Mouse (Mus musculus) liver, embryonic 13.5 days (tissue): ENCODE measurements around the gene Lrrc25. TPM values are rescaled to one million over a fixed set of nuclear protein-coding genes. Genes with fewer than 3 reads are reported as not detected.

ENCODE experiments used
- ATAC-seq: fragments of 200-750 bp; cut with Nextera tagmentation; 2 replicates; pipeline ENCODE4 v1.8.0; 2017; ENCODE audit warnings: low read depth, mild to moderate bottlenecking, moderate number of reproducible peaks, moderate library complexity
- DNase-seq: peaks from one replicate; pipeline ENCODE4 v3.0.0; 2022
- H3K27ac ChIP-seq: fragments of 300-500 bp; sonication (generic); 2 replicates; pipeline ENCODE4 v1.5.1; 2015; ENCODE audit warnings: moderate library complexity, mild to moderate bottlenecking, inconsistent platforms
- H3K27me3 ChIP-seq: fragments of 300-500 bp; sonication (generic); 2 replicates; pipeline ENCODE4 v1.6.1; 2015; ENCODE audit warnings: mild to moderate bottlenecking, inconsistent platforms
- H3K36me3 ChIP-seq: fragments of 300-500 bp; sonication (generic); 2 replicates; pipeline ENCODE4 v1.6.1; 2015; ENCODE audit warnings: mild to moderate bottlenecking, inconsistent platforms
- H3K4me1 ChIP-seq: fragments of 300-500 bp; sonication (generic); replicated peaks from 2 replicates; pipeline ENCODE4 v1.6.1; 2015; ENCODE audit warnings: inconsistent platforms
- H3K4me2 ChIP-seq: fragments of 300-500 bp; sonication (generic); 2 replicates; pipeline ENCODE4 v1.6.1; 2015; ENCODE audit warnings: inconsistent platforms, mild to moderate bottlenecking, moderate library complexity
- H3K4me3 ChIP-seq: fragments of 300-500 bp; sonication (generic); replicated peaks from 2 replicates; pipeline ENCODE4 v1.5.1; 2015; ENCODE audit warnings: mild to moderate bottlenecking, inconsistent platforms
- H3K9ac ChIP-seq: fragments of 300-500 bp; sonication (generic); 2 replicates; pipeline ENCODE4 v1.6.1; 2015; ENCODE audit warnings: mild to moderate bottlenecking, inconsistent platforms
- H3K9me3 ChIP-seq: fragments of 300-500 bp; sonication (generic); replicated peaks from 2 replicates; pipeline ENCODE4 v1.6.1; 2016; ENCODE audit warnings: inconsistent platforms
- WGBS: fragments of 180-500 bp; shearing (Covaris S2); methylation state at CpG from one replicate; pipeline ENCODE4 v1.1.7; 2015; ENCODE audit not compliant: insufficient replicate concordance; 5-methylcytosine and 5-hydroxymethylcytosine counted together
- polyA plus RNA-seq: library from polyadenylated mRNA; unstranded; fragments of >200 nt; fragmentation: Nextera tagmentation; extraction: Ambion mirVana; gene quantifications from 2 replicates; pipeline ENCODE4 v1.2.1, GENCODE M21; 2015

The Lrrc25 gene
- polyA plus RNA-seq, 1 experiment from 2014 or later: 5.4 TPM

DNA sequence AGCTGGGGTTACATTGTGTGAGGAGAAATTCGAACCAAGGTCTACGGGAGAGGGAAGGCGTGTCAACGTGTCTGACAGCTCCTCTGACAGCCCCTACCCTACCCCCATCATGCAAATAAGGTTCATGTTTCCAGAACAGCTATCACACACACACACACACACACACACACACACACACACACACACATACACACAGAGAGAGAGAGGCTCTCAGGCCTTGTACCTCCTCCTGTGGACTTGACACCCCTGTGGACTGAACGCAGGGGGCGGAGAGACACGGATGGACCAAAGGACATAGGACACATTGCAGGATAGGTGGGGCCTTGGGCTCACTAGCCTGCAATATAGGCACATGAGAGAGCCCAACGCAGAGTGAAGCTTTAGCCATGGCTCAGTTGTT lies 20.9 kb downstream of the Lrrc25 start:
- Histone ChIP-seq H3K4me3 (no peak overlapping the region), H3K9me3 (no peaks in the 10 kb centered on the region), H3K4me1 (peaks cover 66% of the 10 kb centered on the region), H3K36me3 (no peaks in the 10 kb centered on the region), H3K27ac (peak overlapping the region; percentile 63), H3K27me3 (no peaks in the 10 kb centered on the region), H3K4me2 (no peak overlapping the region), H3K9ac (0 out of 2 replicates have a peak overlapping the region, but pooled peaks have one; percentile 7)
- 60% methylated on average over 8 of the region's 8 CpGs for WGBS
- DNase-seq (no peak), ATAC-seq (peak; percentile 57)

DNA sequence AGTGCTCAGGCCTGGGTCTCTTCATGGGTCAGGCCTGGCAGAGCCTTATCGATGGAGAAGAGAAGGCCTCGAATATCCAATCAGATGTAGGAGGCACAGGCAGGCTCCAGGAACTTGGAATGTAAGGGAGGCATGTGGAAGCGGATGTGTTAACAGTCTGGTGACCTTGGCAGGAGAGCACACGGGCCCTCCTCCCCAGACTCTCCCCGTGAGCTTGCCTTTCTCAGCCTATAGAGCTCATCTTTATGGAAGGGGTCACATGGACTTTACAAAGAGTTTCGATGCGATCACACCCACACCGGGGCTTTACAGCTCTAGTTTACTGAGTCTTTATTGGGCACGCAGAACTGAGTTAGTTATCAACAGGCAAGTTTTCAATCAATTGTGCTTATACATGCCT lies 22.8 kb downstream of the Lrrc25 start:
- no peak overlapping the region for H3K9ac ChIP-seq
- no peak overlapping the region for H3K4me2 ChIP-seq
- H3K4me3 ChIP-seq: no peak overlapping the region
- H3K27me3 ChIP-seq: no peaks in the 10 kb centered on the region
- no peaks in the 10 kb centered on the region for H3K9me3 ChIP-seq
- ATAC-seq: no peak
- H3K27ac ChIP-seq: no peak overlapping the region
- no peaks in the 10 kb centered on the region for H3K36me3 ChIP-seq
- DNase-seq: no peak
- 69% methylated on average over 9 of the region's 9 CpGs for WGBS
- H3K4me1 ChIP-seq: peaks cover 55% of the 10 kb centered on the region

DNA sequence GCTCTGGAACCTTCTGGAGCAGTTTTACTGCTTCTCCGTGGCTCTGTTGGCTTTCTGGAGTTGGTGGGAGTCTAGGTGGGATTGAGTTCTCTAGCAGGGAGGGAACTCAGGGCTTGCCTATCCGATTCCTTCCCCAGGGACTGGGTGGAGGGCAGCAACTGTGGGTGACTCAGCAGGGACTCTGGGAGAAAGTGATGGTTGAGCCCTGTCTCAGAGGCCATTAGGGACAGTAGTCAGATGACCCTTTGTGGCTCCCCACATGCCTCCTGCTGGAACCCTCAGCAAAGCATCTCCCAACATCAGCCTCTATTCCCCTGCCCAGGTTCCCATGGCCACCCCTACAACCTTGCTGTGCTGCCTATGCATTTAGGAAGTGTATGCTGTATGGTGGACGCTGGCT lies 27.1 kb downstream of the Lrrc25 start:
- DNase-seq: no peak
- peaks cover 38% of the 10 kb centered on the region for H3K4me1 ChIP-seq
- no peak overlapping the region for H3K4me3 ChIP-seq
- no peak overlapping the region for H3K27ac ChIP-seq
- H3K4me2 ChIP-seq: no peak overlapping the region
- no peaks in the 10 kb centered on the region for H3K27me3 ChIP-seq
- 47% methylated on average over 3 of the region's 3 CpGs for WGBS
- ATAC-seq: no peak
- H3K36me3 ChIP-seq: no peaks in the 10 kb centered on the region
- H3K9me3 ChIP-seq: no peaks in the 10 kb centered on the region
- no peak overlapping the region for H3K9ac ChIP-seq

DNA sequence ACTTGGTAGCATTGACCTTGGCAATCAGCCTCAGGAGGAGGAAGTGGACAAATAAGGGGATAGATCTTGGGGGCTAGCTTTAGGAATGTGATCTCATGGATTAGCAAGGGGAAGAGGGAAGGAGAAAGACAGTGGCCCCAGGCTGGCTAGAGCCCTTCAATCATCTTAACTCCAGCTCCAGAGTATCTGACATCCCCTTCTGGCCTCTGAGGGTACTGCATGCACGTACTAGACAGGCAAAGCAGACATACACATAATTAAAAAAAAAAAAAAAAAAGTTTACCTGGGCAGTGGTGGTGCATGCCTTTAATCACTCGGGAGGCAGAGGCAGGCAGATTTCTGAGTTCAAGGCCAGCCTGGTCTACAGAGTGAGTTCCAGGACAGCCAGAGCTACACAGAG lies 28.1 kb downstream of the Lrrc25 start:
- H3K27ac ChIP-seq: no peak overlapping the region
- no peaks in the 10 kb centered on the region for H3K27me3 ChIP-seq
- 77% methylated on average over 2 of the region's 2 CpGs for WGBS
- no peak overlapping the region for H3K4me3 ChIP-seq
- ATAC-seq (no peak), DNase-seq (no peak)
- H3K4me1 ChIP-seq: peaks cover 36% of the 10 kb centered on the region
- no peak overlapping the region for H3K4me2 ChIP-seq
- H3K9me3 ChIP-seq: no peaks in the 10 kb centered on the region
- peaks cover 3% of the 10 kb centered on the region; the same call in 1 of the 2 replicates for H3K36me3 ChIP-seq
- H3K9ac ChIP-seq: no peak overlapping the region

DNA sequence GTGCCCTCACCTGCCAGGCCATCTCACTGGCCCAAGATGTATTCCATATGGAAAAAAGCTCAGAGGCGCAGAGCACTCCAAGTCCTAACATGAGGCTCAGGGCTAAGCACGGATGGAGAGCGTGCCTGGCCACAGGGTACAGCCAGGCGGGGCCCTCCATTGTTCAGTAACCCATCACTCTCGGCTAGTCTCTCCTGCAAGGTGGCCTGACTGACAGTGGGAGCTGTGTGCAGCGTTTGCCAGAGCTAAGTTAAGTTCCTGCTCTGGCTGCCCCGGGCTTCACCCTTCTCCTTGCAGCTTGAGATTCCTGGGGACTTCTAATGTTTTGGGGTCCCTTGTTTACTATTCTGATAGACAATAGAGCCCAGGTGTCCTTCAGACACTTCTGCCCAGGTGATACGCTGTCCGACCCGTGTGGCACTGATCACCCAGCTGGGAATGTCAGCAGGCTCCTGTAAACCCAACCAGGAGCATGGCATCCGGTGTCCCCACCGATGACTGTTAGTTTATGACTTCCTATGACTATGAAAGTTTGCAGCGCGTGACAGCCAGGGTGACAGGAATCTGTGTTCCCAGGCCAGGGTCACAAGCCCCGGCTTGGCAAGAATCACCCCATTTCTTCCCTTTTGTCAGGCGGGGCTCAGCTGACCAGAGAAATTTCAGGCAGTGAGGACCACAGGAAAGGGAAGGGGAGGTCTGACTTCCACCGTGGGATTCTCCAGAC lies 29.7 kb downstream of the Lrrc25 start:
- H3K27me3 ChIP-seq: no peaks in the 10 kb centered on the region
- WGBS: 61% methylated on average over 17 of the region's 17 CpGs
- H3K36me3 ChIP-seq: peaks cover 12% of the 10 kb centered on the region
- H3K9ac ChIP-seq: no peak overlapping the region
- no peak overlapping the region for H3K4me3 ChIP-seq
- DNase-seq: no peak
- H3K27ac ChIP-seq: no peak overlapping the region
- no peak overlapping the region for H3K4me2 ChIP-seq
- peaks cover 44% of the 10 kb centered on the region for H3K4me1 ChIP-seq
- no peaks in the 10 kb centered on the region for H3K9me3 ChIP-seq
- no peak for ATAC-seq

DNA sequence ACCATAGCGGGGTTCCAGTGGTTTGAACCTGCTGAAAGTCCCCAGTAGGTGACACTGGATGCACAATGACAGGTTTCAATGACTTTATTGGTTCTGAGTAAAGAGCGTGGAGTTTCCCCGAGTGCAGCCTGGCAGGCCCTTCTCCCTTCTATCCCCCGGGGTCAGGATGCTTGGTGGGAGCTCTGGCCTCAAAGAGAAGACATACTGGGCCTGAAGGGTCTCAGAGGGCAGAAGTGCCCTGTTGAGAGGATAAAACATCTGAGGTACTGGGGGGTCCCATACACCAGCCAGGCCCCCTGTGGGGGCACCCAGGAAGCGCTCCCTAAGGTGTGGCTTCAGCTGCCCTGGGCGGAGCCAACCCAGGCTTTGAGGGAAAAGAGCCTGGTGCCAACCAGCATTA lies 30.4 kb downstream of the Lrrc25 start:
- H3K4me2 ChIP-seq: no peak overlapping the region
- no peak for ATAC-seq
- H3K27me3 ChIP-seq: no peaks in the 10 kb centered on the region
- WGBS: 78% methylated on average over 6 of the region's 6 CpGs
- no peak overlapping the region for H3K4me3 ChIP-seq
- H3K4me1 ChIP-seq: peaks cover 44% of the 10 kb centered on the region
- no peak for DNase-seq
- peak overlapping the region; percentile 39; the same call in 1 of the 2 replicates for H3K27ac ChIP-seq
- no peaks in the 10 kb centered on the region for H3K9me3 ChIP-seq
- H3K9ac ChIP-seq: peak overlapping the region; percentile 36; the same call in 1 of the 2 replicates
- H3K36me3 ChIP-seq: peaks cover 16% of the 10 kb centered on the region

DNA sequence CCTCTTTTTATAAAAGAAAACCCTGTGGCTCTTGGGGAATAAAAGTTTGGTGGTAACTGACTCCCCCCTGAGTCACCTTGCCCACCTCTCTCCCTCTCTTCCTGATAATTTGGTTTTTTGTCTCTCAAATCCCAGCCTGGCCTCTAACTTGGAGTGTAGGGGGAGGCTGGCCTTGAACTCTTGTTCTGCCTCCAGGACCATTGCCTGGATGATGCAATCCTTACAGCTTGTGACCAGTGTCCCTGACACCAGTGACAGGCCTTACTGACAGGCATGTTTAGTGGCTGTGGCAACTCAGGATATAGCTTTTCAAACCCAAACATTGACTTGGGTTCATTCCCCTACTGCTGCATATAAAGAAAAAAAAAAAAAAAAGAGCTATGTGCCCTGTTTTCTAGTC lies 30.8 kb downstream of the Lrrc25 start:
- DNase-seq: no peak
- H3K4me1 ChIP-seq: peaks cover 44% of the 10 kb centered on the region

DNA sequence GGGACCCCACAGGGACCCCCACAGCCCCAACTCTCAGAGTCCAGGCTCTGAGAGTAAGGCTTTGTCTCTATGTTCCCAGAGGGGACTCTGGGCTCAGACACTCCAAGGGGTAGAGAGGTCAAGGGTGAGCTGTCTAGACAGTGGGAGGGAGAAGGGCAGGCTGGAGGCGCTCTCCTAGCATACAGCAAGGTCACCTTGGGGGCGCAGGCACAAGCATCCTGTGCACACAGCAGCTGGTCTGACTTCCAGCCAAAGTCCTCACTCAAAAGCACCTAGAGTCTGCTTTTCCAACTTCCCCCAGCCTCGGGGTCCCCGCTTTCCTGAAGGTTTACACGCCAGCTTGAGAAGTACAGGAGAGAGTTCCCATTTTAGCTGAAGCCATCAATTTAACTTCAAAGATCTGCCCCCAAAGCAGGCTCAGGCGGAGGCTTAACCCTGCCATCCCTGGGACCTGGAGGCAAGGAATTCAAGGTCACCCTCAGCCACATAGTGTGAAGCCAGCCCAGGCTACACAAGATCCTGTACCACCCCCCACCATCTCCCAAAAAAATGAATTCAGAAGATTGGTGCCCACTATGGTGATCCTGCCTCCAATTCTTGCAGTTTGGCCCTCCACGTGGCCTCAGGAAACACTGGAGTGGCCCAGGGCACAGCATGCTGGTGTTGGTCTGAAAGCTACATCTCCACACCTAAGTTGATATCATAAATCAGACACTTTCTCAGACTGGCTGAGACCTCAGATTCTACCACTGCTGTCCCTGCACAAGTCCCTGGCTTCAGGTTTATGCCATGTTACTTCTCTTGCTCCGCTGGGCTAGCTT lies 31.6 kb downstream of the Lrrc25 start:
- 68% methylated on average over 8 of the region's 8 CpGs for WGBS
- peak overlapping the region; percentile 64 for H3K27ac ChIP-seq
- H3K4me1 ChIP-seq: peaks cover 44% of the 10 kb centered on the region
- H3K36me3 ChIP-seq: peaks cover 27% of the 10 kb centered on the region
- H3K27me3 ChIP-seq: no peaks in the 10 kb centered on the region
- DNase-seq (no peak), ATAC-seq (0 out of 2 replicates have a peak, but pooled peaks have one; percentile 14)
- peak overlapping the region; percentile 51; the same call in 1 of the 2 replicates for H3K9ac ChIP-seq
- no peak overlapping the region for H3K4me2 ChIP-seq
- H3K4me3 ChIP-seq: no peak overlapping the region
- no peaks in the 10 kb centered on the region for H3K9me3 ChIP-seq

More for the DNA sequence above, 30.8 kb downstream of the Lrrc25 start:
- H3K27ac ChIP-seq: 0 out of 2 replicates have a peak overlapping the region, but pooled peaks have one; percentile 64
- no peaks in the 10 kb centered on the region for H3K9me3 ChIP-seq
- no peak overlapping the region for H3K4me3 ChIP-seq
- peaks cover 19% of the 10 kb centered on the region for H3K36me3 ChIP-seq
- peak overlapping the region; percentile 36; the same call in 1 of the 2 replicates for H3K9ac ChIP-seq
- no peak for ATAC-seq
- H3K4me2 ChIP-seq: no peak overlapping the region
- no peaks in the 10 kb centered on the region for H3K27me3 ChIP-seq

DNA sequence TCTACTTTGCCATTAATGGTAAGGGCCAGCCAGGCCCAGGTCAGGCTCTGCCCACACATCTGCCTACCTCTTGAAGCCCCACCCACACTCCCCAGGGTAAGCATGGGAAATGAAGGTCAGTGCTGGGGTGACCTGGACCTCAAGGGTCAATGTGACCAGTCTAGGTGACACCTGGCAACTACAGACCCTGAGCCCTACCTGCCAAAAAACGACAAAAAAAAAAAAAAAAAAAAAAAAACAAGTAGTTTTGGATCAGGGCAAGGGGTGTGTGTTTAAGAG lies 32.1 kb downstream of the Lrrc25 start:
- peak overlapping the region; percentile 64; the same call in 1 of the 2 replicates for H3K27ac ChIP-seq
- no peak overlapping the region for H3K4me3 ChIP-seq
- 0 out of 2 replicates have a peak overlapping the region, but pooled peaks have one; percentile 51 for H3K9ac ChIP-seq
- no peaks in the 10 kb centered on the region for H3K9me3 ChIP-seq
- DNase-seq (no peak), ATAC-seq (peak; percentile 47)
- no peak overlapping the region for H3K4me2 ChIP-seq
- H3K4me1 ChIP-seq: peaks cover 46% of the 10 kb centered on the region
- H3K27me3 ChIP-seq: no peaks in the 10 kb centered on the region
- 16% methylated on average over 1 of the region's 1 CpGs for WGBS
- H3K36me3 ChIP-seq: peaks cover 28% of the 10 kb centered on the region

DNA sequence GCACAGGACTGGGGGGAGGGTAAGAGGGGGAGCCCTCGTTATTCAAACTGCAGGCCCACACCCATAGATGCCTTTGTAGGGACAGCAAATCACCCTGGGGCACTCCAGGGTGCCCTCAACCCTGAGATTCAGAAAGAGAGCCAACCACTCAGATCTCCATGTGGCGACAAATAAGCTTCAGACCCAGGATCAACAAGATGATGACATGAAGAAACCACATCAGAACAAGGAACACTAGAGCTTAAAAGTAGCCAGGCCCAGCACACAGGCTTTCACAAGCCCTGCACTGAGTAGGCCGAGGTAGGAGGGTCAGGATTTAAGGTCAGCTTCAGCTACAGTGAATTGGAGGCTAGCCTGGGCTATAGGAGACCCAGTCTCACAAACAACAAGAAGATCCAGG lies 33.0 kb downstream of the Lrrc25 start:
- peaks cover 28% of the 10 kb centered on the region for H3K36me3 ChIP-seq
- peaks cover 51% of the 10 kb centered on the region for H3K4me1 ChIP-seq
- ATAC-seq (no peak), DNase-seq (no peak)
- H3K27ac ChIP-seq: peak overlapping the region; percentile 58
- no peak overlapping the region for H3K9ac ChIP-seq
- H3K9me3 ChIP-seq: no peaks in the 10 kb centered on the region
- no peak overlapping the region for H3K4me3 ChIP-seq
- no peak overlapping the region for H3K4me2 ChIP-seq
- WGBS: 67% methylated on average over 3 of the region's 3 CpGs
- no peaks in the 10 kb centered on the region for H3K27me3 ChIP-seq

DNA sequence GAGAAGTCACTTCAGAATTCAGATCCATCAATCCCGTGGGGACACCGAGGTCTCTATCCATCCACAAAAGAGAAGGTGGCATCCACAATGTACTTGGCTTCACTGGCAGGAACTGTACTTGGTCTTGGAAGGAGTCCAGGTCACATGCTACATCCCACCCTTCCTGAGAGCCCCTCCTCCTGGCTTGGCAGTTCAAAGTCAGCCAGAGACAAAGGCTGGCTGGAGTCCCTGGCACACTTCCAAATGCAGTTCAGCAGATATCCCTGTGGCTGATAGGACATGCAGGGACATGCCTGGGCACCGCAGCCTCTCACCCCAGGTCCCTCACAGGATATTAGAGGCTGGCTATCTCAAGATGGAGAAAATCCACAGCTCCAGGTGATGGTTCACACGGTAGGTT lies 33.4 kb downstream of the Lrrc25 start:
- peaks cover 32% of the 10 kb centered on the region for H3K36me3 ChIP-seq
- WGBS: 78% methylated on average over 4 of the region's 4 CpGs
- peaks cover 51% of the 10 kb centered on the region for H3K4me1 ChIP-seq
- no peaks in the 10 kb centered on the region for H3K27me3 ChIP-seq
- H3K4me3 ChIP-seq: no peak overlapping the region
- peak overlapping the region; percentile 58; the same call in 1 of the 2 replicates for H3K27ac ChIP-seq
- H3K9ac ChIP-seq: no peak overlapping the region
- no peak overlapping the region for H3K4me2 ChIP-seq
- DNase-seq: no peak
- H3K9me3 ChIP-seq: no peaks in the 10 kb centered on the region
- ATAC-seq: peak; percentile 16; the same call in 1 of the 2 replicates
